In genomic region chr7:112760782-112761181, GRCm38 (mm10) we compare ENCODE assay signal across 9 mouse cellular contexts.
DNase-seq lines count a peak whose midpoint lies in the region; ATAC-seq and TF ChIP-seq lines count a peak whose summit lies in the region.
"Had no signal": no experiment of that assay in that cellular context is flagged by ENCODE, and none has a peak within 500 bp of the region (broad histone marks: within the 10 kb centered on the region; RNA-seq: fewer than 3 reads in every experiment).

No protein-coding gene starts in this region.

- WGBS in limb, embryonic 15.5 days: 34% methylated on average over 8 of the region's 8 CpGs
- 25% methylated on average over 8 of the region's 8 CpGs for WGBS in olfactory bulb, adult 2 months
- 71% methylated on average over 8 of the region's 8 CpGs for WGBS in cerebellum, adult 2 months

- no peak overlapping the region for H3K9ac ChIP-seq in limb, embryonic 15.5 days
- H3K9ac ChIP-seq: liver, embryonic 14.5 days had no signal

- H3K79me2 ChIP-seq in C2C12 (ENCODE audit: control insufficient read depth, insufficient read depth): peaks cover 98% of the 10 kb centered on the region

- peaks cover 59% of the 10 kb centered on the region for H3K4me1 ChIP-seq in limb, embryonic 15.5 days
- peaks cover 22% of the 10 kb centered on the region for H3K4me1 ChIP-seq in olfactory bulb, adult 2 months (ENCODE audit: control insufficient read depth, insufficient read depth, low read length)
- H3K4me1 ChIP-seq in cerebellum, adult 2 months (ENCODE audit: control insufficient read depth, insufficient read depth, low read length): peaks cover 16% of the 10 kb centered on the region

- peak overlapping the region; percentile 54 for H3K27ac ChIP-seq in limb, embryonic 15.5 days
- 0 out of 2 replicates have a peak overlapping the region, but pooled peaks have one; percentile 29 for H3K27ac ChIP-seq in olfactory bulb, adult 2 months (ENCODE audit: insufficient read depth, low read depth, low read length)
- H3K27ac ChIP-seq in cerebellum, adult 2 months (ENCODE audit: insufficient read depth, low read length): no peak overlapping the region
- H3K27ac ChIP-seq: liver, embryonic 14.5 days had no signal

- no peak overlapping the region for H3K4me3 ChIP-seq in C2C12 (ENCODE audit: insufficient read depth, poor library complexity, severe bottlenecking)
- H3K4me3 ChIP-seq in limb, embryonic 15.5 days: no peak overlapping the region
- peak overlapping the region; percentile 17; the same call in 1 of the 2 replicates for H3K4me3 ChIP-seq in olfactory bulb, adult 2 months (ENCODE audit: insufficient read depth, low read depth, low read length)
- no peak overlapping the region for H3K4me3 ChIP-seq in cerebellum, adult 2 months (replicated peaks; ENCODE audit: insufficient read depth, low read depth, low read length)

- no peak for TF ChIP-seq CTCF in C2C12 (IDR thresholded peaks at IDR 0.05; ENCODE audit: control insufficient read depth, insufficient read depth, insufficient read length)
- no peak for TF ChIP-seq CTCF in olfactory bulb, adult 2 months (IDR thresholded peaks at IDR 0.05; ENCODE audit: insufficient read depth, low read depth, low read length)
- no peak for TF ChIP-seq CTCF in cerebellum, adult 2 months (IDR thresholded peaks at IDR 0.05; ENCODE audit: borderline replicate concordance, insufficient read depth, low read depth, low read length)

- H3K79me3 ChIP-seq in C2C12 (ENCODE audit: low read depth): peaks cover 82% of the 10 kb centered on the region

- H3ac ChIP-seq in C2C12 (ENCODE audit: control insufficient read depth, insufficient read length, low read depth): no peak overlapping the region

- H3K36me3 ChIP-seq in C2C12 (ENCODE audit: control insufficient read depth, insufficient read depth): no peaks in the 10 kb centered on the region
- H3K36me3 ChIP-seq in limb, embryonic 15.5 days: no peaks in the 10 kb centered on the region

- no peak for TF ChIP-seq POLR2A in olfactory bulb, adult 2 months (IDR thresholded peaks at IDR 0.05; ENCODE audit: insufficient read depth, low read depth, low read length)
- TF ChIP-seq POLR2A in cerebellum, adult 2 months (IDR thresholded peaks at IDR 0.05; ENCODE audit: borderline replicate concordance, insufficient read depth, low read length): no peak

- DNase-seq in adipocyte (ENCODE audit: low spot score): peak; percentile 74
- peak; percentile 17 to 39 for DNase-seq in frontal cortex, postnatal 36 days (ENCODE audit: low spot score in 2 of 2)
- DNase-seq in induced T-regulatory cell, adult 2 months (ENCODE audit: low read depth): peak; percentile 6
- DNase-seq in cerebellum, adult 2 months: no peak
- DNase-seq in yolk sac, embryonic 10.5 days (ENCODE audit: low spot score): no peak

- ATAC-seq in limb, embryonic 15.5 days (ENCODE audit: insufficient number of reproducible peaks, low FRiP score, low TSS enrichment, low read depth): peak; percentile 67; the same call in 1 of the 2 replicates

- H3K4me2 ChIP-seq in limb, embryonic 15.5 days: no peak overlapping the region

- H3K9me3 ChIP-seq in limb, embryonic 15.5 days: no peaks in the 10 kb centered on the region

- H3K27me3 ChIP-seq in C2C12 (ENCODE audit: control insufficient read depth, insufficient read depth, insufficient read length): no peaks in the 10 kb centered on the region
- H3K27me3 ChIP-seq in limb, embryonic 15.5 days: no peaks in the 10 kb centered on the region
- H3K27me3 ChIP-seq in cerebellum, adult 2 months (ENCODE audit: control insufficient read depth, insufficient read depth, low read length): no peaks in the 10 kb centered on the region

TF ChIP-seq in C2C12, 6 proteins besides CTCF, POLR2A, EP300 and RAD21:
- no peak for TF ChIP-seq MYOG (IDR thresholded peaks at IDR 0.05; ENCODE audit: control insufficient read depth, extremely low read depth, insufficient read length)
- no peak for TF ChIP-seq USF1 (IDR thresholded peaks at IDR 0.05; ENCODE audit: low read depth)
- TF ChIP-seq MYOD1 (IDR thresholded peaks at IDR 0.05; ENCODE audit: control insufficient read depth, insufficient read length, low read depth): peak; percentile 92
- no peak for TF ChIP-seq FOSL1 (IDR thresholded peaks at IDR 0.05; ENCODE audit: insufficient read depth, low read length, poor library complexity, severe bottlenecking)
- no peak for TF ChIP-seq CEBPB (IDR thresholded peaks at IDR 0.05; ENCODE audit: low read depth)
- TF ChIP-seq MAX (IDR thresholded peaks at IDR 0.05): peak; percentile 32

Comparison
In these comparisons a context has a peak if more than half of its experiments do, and no peak if none do; other contexts are left out.
1. DNase-seq: peak in adipocyte (single experiment), frontal cortex, postnatal 36 days (2 of 2) and induced T-regulatory cell, adult 2 months (single experiment); none in cerebellum, adult 2 months (0 of 2) and yolk sac, embryonic 10.5 days (single experiment).